Mouse (Mus musculus): ENCODE measurements around the gene Pdia4. TPM values are rescaled to one million over a fixed set of nuclear protein-coding genes. Genes with fewer than 3 reads are reported as not detected.

The Pdia4 gene
- polyA plus RNA-seq, 1 experiment from 2014 or later = 262 TPM

DNA sequence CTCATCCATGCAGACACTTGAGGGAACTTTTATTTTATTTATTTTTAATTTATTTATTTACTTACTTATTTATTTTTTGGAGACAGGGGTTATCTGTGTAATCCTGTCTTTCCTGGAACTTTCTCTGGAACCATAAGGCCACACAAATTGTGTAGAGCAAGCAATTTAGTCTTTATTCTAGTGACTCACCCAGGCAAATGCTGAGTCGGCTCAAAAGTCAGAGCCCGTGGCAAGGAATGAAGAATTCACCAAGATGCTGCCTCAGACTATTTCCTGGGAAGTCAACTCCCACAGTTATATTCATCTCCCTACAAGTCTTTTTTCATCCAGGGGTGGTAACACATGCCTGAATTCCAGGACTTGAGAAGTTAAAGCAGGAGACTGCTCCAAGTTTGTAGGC, 7.7 kb downstream of the Pdia4 start:
- no peak overlapping the region for H3K27ac ChIP-seq (replicated peaks; ENCODE audit: low read depth, low read length)
- H3K36me3 ChIP-seq (ENCODE audit: control insufficient read depth, insufficient read depth, low read length) = peaks cover 78% of the 10 kb centered on the region
- no peak overlapping the region for H3K9ac ChIP-seq (ENCODE audit: low read depth, low read length)
- 79% methylated on average over 2 of the region's 2 CpGs for WGBS
- DNase-seq (ENCODE audit: low spot score) (no peak), ATAC-seq (ENCODE audit: low read depth) (no peak)
- no peak overlapping the region for H3K4me2 ChIP-seq (ENCODE audit: low read depth, low read length)
- H3K27me3 ChIP-seq (replicated peaks; ENCODE audit: control insufficient read depth, insufficient read depth, low read length) = no peaks in the 10 kb centered on the region
- peaks cover 3% of the 10 kb centered on the region; the same call in 1 of the 2 replicates for H3K4me1 ChIP-seq (ENCODE audit: control insufficient read depth, insufficient read depth, low read length)
- H3K4me3 ChIP-seq (ENCODE audit: low read depth, low read length) = no peak overlapping the region
- H3K9me3 ChIP-seq (ENCODE audit: control insufficient read depth, low read length) = no peaks in the 10 kb centered on the region

DNA sequence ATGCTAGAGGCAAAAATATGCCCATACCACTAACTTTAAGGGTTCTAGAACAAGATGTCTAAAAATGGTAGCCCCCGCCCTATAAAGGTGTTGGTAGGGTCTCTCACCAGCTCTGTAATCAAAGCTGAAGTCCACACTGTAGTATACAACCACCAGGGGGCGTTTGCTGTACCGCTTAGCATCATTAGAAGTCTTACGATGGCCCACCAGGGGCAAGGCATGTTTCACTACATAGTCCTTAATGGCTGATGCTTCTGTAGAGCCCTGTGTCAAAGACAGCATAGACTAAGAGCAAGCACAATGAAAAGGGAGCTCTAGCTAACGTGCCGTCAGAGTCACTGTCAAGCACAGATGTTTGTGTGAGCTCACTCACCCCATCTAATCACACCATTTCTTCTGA, 14.2 kb downstream of the Pdia4 start:
- peak; percentile 65; the same call in 1 of the 2 replicates for ATAC-seq (ENCODE audit: low read depth)
- H3K27ac ChIP-seq (replicated peaks; ENCODE audit: low read depth, low read length) = no peak overlapping the region
- no peaks in the 10 kb centered on the region for H3K4me1 ChIP-seq (ENCODE audit: control insufficient read depth, insufficient read depth, low read length)
- no peaks in the 10 kb centered on the region for H3K27me3 ChIP-seq (replicated peaks; ENCODE audit: control insufficient read depth, insufficient read depth, low read length)
- peaks cover 95% of the 10 kb centered on the region for H3K36me3 ChIP-seq (ENCODE audit: control insufficient read depth, insufficient read depth, low read length)
- no peak overlapping the region for H3K9ac ChIP-seq (ENCODE audit: low read depth, low read length)
- no peak overlapping the region for H3K4me3 ChIP-seq (ENCODE audit: low read depth, low read length)
- DNase-seq (ENCODE audit: low spot score) = peak; percentile 90
- H3K9me3 ChIP-seq (ENCODE audit: control insufficient read depth, low read length) = no peaks in the 10 kb centered on the region
- no peak overlapping the region for H3K4me2 ChIP-seq (ENCODE audit: low read depth, low read length)
- 52% methylated on average over 6 of the region's 6 CpGs for WGBS

DNA sequence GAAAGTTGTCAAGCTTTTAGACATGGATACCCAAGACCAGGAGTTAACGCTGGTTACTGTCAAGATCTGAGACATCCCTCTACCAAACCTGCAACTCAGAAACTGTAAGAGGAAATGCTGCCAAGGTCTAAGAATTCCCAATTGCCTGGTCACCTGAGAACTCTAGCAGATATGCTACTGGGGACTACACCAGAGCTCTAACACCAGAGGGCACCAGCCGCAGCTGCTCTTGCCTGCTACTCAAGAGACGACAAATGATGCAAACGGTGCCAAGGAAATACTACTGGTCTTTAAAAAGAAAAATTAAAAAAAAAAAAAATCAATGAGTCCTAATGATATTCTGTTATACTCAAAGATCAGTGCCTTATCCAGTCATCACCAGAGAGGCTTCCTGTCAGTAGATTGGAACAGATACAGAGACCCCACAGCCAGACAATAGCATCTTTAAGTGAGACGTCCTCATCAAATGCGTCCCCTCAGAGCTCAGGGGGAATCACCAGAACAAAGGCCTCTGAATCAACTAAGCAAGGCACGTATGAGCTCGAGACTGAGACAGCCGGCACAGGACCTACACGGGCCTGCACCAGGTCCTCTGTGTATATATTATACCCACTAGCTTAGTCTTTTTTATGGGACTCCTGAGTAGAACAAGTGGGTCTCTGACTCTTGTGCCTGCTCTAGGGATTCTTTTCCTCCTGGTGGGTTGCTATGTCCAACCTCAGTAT, 19.0 kb downstream of the Pdia4 start:
- Histone ChIP-seq H3K4me3 (ENCODE audit: low read depth, low read length) (no peak overlapping the region), H3K27me3 (replicated peaks; ENCODE audit: control insufficient read depth, insufficient read depth, low read length) (no peaks in the 10 kb centered on the region), H3K27ac (replicated peaks; ENCODE audit: low read depth, low read length) (no peak overlapping the region), H3K4me1 (ENCODE audit: control insufficient read depth, insufficient read depth, low read length) (0 out of 2 replicates have a peak, but pooled peaks cover 1% of the 10 kb centered on the region), H3K9ac (ENCODE audit: low read depth, low read length) (no peak overlapping the region), H3K9me3 (ENCODE audit: control insufficient read depth, low read length) (no peaks in the 10 kb centered on the region), H3K36me3 (ENCODE audit: control insufficient read depth, insufficient read depth, low read length) (peaks cover 47% of the 10 kb centered on the region), H3K4me2 (ENCODE audit: low read depth, low read length) (no peak overlapping the region)
- DNase-seq (ENCODE audit: low spot score) (peak; percentile 58), ATAC-seq (ENCODE audit: low read depth) (no peak)
- WGBS = 66% methylated on average over 10 of the region's 10 CpGs

DNA sequence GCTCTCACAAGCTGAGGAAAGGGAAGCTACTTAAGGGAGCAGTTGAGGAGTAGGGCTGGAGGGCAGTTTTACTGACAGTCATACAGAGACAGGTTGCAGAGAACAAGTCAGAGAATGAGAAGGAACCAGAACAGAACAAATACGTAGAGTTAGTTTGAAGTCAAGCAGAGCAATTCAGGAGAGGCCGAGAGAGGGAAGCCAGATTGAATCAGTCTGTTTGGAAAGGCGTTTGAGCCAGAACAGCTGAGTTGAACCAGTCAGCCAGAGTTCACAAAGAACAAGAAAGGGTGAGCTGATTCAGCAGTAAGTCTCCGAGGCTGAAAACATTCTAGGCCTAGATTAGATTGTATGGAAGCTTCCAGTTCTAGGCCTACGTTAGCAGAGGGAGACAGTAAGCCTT, 19.9 kb downstream of the Pdia4 start:
- ATAC-seq (ENCODE audit: low read depth) (no peak), DNase-seq (ENCODE audit: low spot score) (no peak)
- WGBS = 51% methylated on average over 5 of the region's 5 CpGs
- Histone ChIP-seq H3K27me3 (replicated peaks; ENCODE audit: control insufficient read depth, insufficient read depth, low read length) (no peaks in the 10 kb centered on the region), H3K36me3 (ENCODE audit: control insufficient read depth, insufficient read depth, low read length) (peaks cover 38% of the 10 kb centered on the region), H3K4me3 (ENCODE audit: low read depth, low read length) (no peak overlapping the region), H3K9ac (ENCODE audit: low read depth, low read length) (no peak overlapping the region), H3K9me3 (ENCODE audit: control insufficient read depth, low read length) (no peaks in the 10 kb centered on the region), H3K27ac (replicated peaks; ENCODE audit: low read depth, low read length) (no peak overlapping the region), H3K4me2 (ENCODE audit: low read depth, low read length) (no peak overlapping the region), H3K4me1 (ENCODE audit: control insufficient read depth, insufficient read depth, low read length) (0 out of 2 replicates have a peak, but pooled peaks cover 5% of the 10 kb centered on the region)

DNA sequence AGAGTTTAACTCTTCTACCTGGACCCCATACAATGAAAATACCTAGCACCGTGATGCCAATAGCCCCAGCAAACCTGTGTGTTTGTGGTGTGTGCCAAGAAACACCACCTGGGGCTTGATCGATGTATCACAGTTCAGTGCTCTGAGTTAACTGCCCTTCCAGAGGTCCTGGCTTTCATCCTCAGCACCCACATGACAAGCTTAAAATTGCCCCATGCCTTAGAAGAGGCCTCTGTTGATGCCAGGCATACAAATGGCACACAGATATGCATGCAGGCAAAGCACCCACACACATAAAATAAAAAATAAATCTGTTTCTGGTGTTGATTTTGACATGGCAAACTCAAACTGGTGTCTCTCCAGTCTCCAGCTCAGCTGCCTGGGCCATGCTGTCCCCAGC, 20.7 kb downstream of the Pdia4 start:
- Histone ChIP-seq H3K4me2 (ENCODE audit: low read depth, low read length) (no peak overlapping the region), H3K27me3 (replicated peaks; ENCODE audit: control insufficient read depth, insufficient read depth, low read length) (no peaks in the 10 kb centered on the region), H3K4me1 (ENCODE audit: control insufficient read depth, insufficient read depth, low read length) (0 out of 2 replicates have a peak, but pooled peaks cover 5% of the 10 kb centered on the region), H3K9me3 (ENCODE audit: control insufficient read depth, low read length) (no peaks in the 10 kb centered on the region), H3K4me3 (ENCODE audit: low read depth, low read length) (no peak overlapping the region), H3K9ac (ENCODE audit: low read depth, low read length) (no peak overlapping the region), H3K36me3 (ENCODE audit: control insufficient read depth, insufficient read depth, low read length) (peaks cover 31% of the 10 kb centered on the region), H3K27ac (replicated peaks; ENCODE audit: low read depth, low read length) (no peak overlapping the region)
- DNase-seq (ENCODE audit: low spot score) = no peak
- WGBS = 93% methylated on average over 2 of the region's 2 CpGs
- no peak for ATAC-seq (ENCODE audit: low read depth)

DNA sequence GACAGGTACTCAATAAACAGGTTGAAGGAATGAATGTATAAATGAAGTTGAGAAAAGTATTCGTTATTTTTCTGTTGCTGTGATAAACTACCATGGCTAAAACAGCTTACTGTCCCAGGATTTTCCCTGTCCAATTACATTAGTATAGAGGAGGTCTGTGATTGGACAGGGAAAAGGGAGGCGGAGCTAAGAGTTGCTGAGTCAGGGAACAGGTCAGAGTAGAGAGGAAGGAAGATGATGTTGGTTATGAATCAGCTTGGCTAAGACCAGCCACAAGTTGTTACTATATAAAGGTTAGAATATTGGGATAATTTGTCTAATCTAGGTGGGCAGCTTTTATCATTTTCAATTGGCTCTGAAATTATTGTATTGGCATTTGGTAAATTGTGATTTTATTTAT, 22.5 kb downstream of the Pdia4 start:
- DNase-seq (ENCODE audit: low spot score) = no peak
- peaks cover 14% of the 10 kb centered on the region for H3K36me3 ChIP-seq (ENCODE audit: control insufficient read depth, insufficient read depth, low read length)
- H3K9ac ChIP-seq (ENCODE audit: low read depth, low read length) = no peak overlapping the region
- no peaks in the 10 kb centered on the region for H3K27me3 ChIP-seq (replicated peaks; ENCODE audit: control insufficient read depth, insufficient read depth, low read length)
- H3K4me3 ChIP-seq (ENCODE audit: low read depth, low read length) = no peak overlapping the region
- H3K4me2 ChIP-seq (ENCODE audit: low read depth, low read length) = no peak overlapping the region
- H3K4me1 ChIP-seq (ENCODE audit: control insufficient read depth, insufficient read depth, low read length) = 0 out of 2 replicates have a peak, but pooled peaks cover 5% of the 10 kb centered on the region
- no peaks in the 10 kb centered on the region for H3K9me3 ChIP-seq (ENCODE audit: control insufficient read depth, low read length)
- ATAC-seq (ENCODE audit: low read depth) = no peak
- no peak overlapping the region for H3K27ac ChIP-seq (replicated peaks; ENCODE audit: low read depth, low read length)
- 58% methylated on average over 2 of the region's 2 CpGs for WGBS

DNA sequence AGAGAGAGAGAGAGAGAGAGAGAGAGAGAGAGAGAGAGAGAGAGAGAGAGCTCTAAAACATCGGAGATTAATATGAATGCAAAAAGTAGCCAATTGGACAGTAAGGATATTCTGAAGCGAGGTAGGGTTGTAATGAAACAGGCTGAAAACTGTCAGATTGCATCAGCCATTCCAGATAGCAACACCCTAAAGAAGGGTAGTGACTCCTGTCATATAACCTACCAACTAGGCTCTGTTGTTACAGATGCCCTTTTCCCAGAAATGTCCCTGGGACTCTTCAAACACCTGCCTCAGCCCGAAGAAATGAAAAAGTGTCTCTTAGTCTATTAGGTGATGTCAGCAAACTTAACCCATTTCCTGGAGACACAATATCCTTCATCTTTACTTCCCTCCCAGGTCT, 24.4 kb downstream of the Pdia4 start:
- Histone ChIP-seq H3K9ac (ENCODE audit: low read depth, low read length) (peak overlapping the region; percentile 80), H3K4me1 (ENCODE audit: control insufficient read depth, insufficient read depth, low read length) (0 out of 2 replicates have a peak, but pooled peaks cover 5% of the 10 kb centered on the region), H3K36me3 (ENCODE audit: control insufficient read depth, insufficient read depth, low read length) (no peaks in the 10 kb centered on the region), H3K4me2 (ENCODE audit: low read depth, low read length) (peak overlapping the region; percentile 58), H3K27ac (replicated peaks; ENCODE audit: low read depth, low read length) (peak overlapping the region; percentile 96), H3K4me3 (ENCODE audit: low read depth, low read length) (peak overlapping the region; percentile 50), H3K9me3 (ENCODE audit: control insufficient read depth, low read length) (no peaks in the 10 kb centered on the region), H3K27me3 (replicated peaks; ENCODE audit: control insufficient read depth, insufficient read depth, low read length) (no peaks in the 10 kb centered on the region)
- ATAC-seq (ENCODE audit: low read depth) (peak; percentile 8; the same call in 1 of the 2 replicates), DNase-seq (ENCODE audit: low spot score) (no peak)
- 29% methylated on average over 3 of the region's 3 CpGs for WGBS

GRCm38 (mm10) chr6:47787941-47788736, 25.1 kb downstream of the Pdia4 start:
- Histone ChIP-seq H3K36me3 (ENCODE audit: control insufficient read depth, insufficient read depth, low read length) (no peaks in the 10 kb centered on the region), H3K9me3 (ENCODE audit: control insufficient read depth, low read length) (no peaks in the 10 kb centered on the region), H3K27me3 (replicated peaks; ENCODE audit: control insufficient read depth, insufficient read depth, low read length) (no peaks in the 10 kb centered on the region), H3K4me3 (ENCODE audit: low read depth, low read length) (peak overlapping the region; percentile 50), H3K27ac (replicated peaks; ENCODE audit: low read depth, low read length) (peak overlapping the region; percentile 96), H3K9ac (ENCODE audit: low read depth, low read length) (peak overlapping the region; percentile 80), H3K4me1 (ENCODE audit: control insufficient read depth, insufficient read depth, low read length) (0 out of 2 replicates have a peak, but pooled peaks cover 5% of the 10 kb centered on the region), H3K4me2 (ENCODE audit: low read depth, low read length) (peak overlapping the region; percentile 58)
- WGBS = under 1% methylated on average over 18 of the region's 18 CpGs
- DNase-seq (ENCODE audit: low spot score) = peak; percentile 96
- peak; percentile 93 for ATAC-seq (ENCODE audit: low read depth)
